Mouse (Mus musculus) cerebellum, adult 2 months (tissue): ENCODE measurements at regions not wholly inside any gene's neighbourhood (a gene's known extent, or its start where the extent isn't known, plus 50 kb on each side); places are given as distances from the start of the nearest gene placed in this dataset.

Experiments used
- DNase-seq, 2 experiments: peaks; one replicate each; pipeline ENCODE4 v3.0.0; 2021
- H3K27ac ChIP-seq: fragments of 200-500 bp; 2 replicates; pipeline ENCODE4 v1.5.1; 2012; ENCODE audit warnings: low read length, control low read depth, inconsistent platforms; ENCODE audit not compliant: insufficient read depth
- H3K27me3 ChIP-seq: fragments of 200-500 bp; 2 replicates; pipeline ENCODE4 v1.6.1; 2012; ENCODE audit warnings: inconsistent platforms, mild to moderate bottlenecking, low read length, moderate library complexity; ENCODE audit not compliant: control insufficient read depth, insufficient read depth
- H3K4me1 ChIP-seq: fragments of 200-500 bp; 2 replicates; pipeline ENCODE4 v1.6.1; 2011; ENCODE audit warnings: low read length; ENCODE audit not compliant: control insufficient read depth, insufficient read depth
- H3K4me3 ChIP-seq: fragments of 200-500 bp; replicated peaks from 2 replicates; pipeline ENCODE3; 2011; ENCODE audit warnings: mild to moderate bottlenecking, low read depth, low read length, control low read depth; ENCODE audit not compliant: insufficient read depth
- CTCF ChIP-seq: fragments of 200-500 bp; IDR thresholded peaks from 2 replicates; pipeline ENCODE4 v1.5.1; 2011; ENCODE audit warnings: low read depth, mild to moderate bottlenecking, control low read depth, low read length, moderate library complexity, borderline replicate concordance; ENCODE audit not compliant: insufficient read depth
- POLR2A ChIP-seq: fragments of 200-500 bp; IDR thresholded peaks from 2 replicates; pipeline ENCODE4 v1.6.1; 2011; ENCODE audit warnings: low read length, control low read depth, borderline replicate concordance; ENCODE audit not compliant: insufficient read depth
- WGBS: fragments of 180-500 bp; shearing (Covaris S2); methylation state at CpG from one replicate; pipeline ENCODE4 v1.1.7; 2018; 5-methylcytosine and 5-hydroxymethylcytosine counted together

DNA sequence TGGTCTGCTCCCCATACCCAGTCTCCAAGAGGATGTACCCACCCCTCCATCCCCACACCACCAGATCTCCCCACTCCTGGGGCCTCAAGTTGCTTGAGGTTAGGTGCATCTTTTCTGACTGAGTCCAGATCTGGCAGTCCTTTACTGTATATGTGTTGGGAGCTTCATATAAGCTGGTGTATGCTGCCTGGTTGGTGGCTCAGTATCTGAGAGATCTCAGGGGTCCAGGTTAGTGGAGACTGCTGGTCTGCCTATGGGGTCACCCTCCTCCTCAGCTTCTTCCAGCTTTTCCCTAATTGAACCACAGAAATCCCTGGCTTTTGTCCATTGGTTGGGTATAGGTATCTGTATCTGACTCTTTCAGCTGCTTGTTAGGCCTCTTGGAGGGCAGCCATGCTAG lies 118.1 kb upstream of the Far2 start:
- Histone ChIP-seq H3K27ac (no peak overlapping the region), H3K4me3 (no peak overlapping the region), H3K27me3 (no peaks in the 10 kb centered on the region), H3K4me1 (no peaks in the 10 kb centered on the region)
- no peak for DNase-seq
- TF ChIP-seq POLR2A = no peak
- no peak for TF ChIP-seq CTCF

DNA sequence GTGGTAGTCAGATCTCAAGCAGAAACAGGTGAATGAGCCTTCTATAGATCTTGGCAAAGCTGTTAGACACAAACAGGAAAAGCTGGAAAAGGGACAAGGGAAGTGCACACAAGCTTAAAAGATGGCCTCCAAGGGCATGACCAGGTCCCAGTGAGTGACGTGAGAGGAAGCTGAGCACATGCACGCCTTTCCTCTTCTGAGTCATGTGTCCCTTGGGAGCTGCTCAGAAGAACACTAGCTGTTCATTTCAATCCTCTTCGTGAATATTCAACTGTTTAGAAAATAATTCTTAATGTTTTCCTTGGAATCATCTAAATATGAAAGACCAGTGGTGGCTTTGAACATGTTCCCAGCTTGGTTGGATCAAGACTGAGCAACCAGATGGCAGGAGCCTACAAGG lies 103.0 kb upstream of the Far2 start:
- no peak overlapping the region for H3K4me3 ChIP-seq
- 53% methylated on average over 3 of the region's 3 CpGs for WGBS
- TF ChIP-seq CTCF (no peak), POLR2A (no peak)

DNA sequence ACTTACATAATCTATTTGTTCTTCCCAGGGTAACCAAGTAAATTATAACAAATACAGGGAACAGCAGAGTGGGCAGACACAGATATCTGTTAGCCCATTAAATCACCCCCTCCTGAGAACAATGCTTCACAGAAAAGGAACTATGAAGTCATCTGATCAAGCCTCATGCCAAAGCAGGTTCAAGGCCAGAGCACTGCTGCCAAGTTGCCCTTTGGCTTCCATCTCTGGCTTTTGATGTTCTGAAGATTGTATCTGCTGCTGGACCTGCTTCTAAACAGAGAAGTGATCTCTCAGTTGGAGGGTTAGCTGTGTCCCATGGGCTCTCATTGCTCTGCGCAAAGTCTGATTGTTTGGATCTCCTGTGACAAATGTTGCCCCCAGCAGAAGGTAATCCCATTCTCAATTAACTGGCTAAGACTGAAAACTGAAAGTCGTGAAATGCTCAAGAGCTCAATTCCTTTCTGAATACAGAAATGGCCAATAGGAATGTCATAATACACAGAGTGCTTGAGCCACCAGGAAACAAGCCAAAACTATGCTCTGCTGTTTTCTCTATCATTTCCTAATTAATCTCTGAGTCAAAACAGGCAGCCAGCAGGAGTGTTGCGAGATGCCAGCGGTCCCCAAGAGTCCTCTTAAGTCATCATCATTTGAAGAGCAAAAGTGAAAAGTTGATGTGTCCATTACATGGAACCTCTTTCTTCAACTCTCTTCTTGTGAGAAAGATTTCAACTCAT lies 102.0 kb upstream of the Far2 start:
- Histone ChIP-seq H3K27me3 (no peaks in the 10 kb centered on the region), H3K4me3 (no peak overlapping the region), H3K27ac (no peak overlapping the region), H3K4me1 (no peaks in the 10 kb centered on the region; the same call in 1 of the 2 replicates)
- TF ChIP-seq POLR2A (no peak), CTCF (no peak)
- no peak for DNase-seq
- WGBS = 46% methylated on average over 4 of the region's 4 CpGs

More for the DNA sequence above, 103.0 kb upstream of the Far2 start:
- no peaks in the 10 kb centered on the region; the same call in 1 of the 2 replicates for H3K4me1 ChIP-seq
- no peak overlapping the region for H3K27ac ChIP-seq
- DNase-seq = no peak
- H3K27me3 ChIP-seq = no peaks in the 10 kb centered on the region

DNA sequence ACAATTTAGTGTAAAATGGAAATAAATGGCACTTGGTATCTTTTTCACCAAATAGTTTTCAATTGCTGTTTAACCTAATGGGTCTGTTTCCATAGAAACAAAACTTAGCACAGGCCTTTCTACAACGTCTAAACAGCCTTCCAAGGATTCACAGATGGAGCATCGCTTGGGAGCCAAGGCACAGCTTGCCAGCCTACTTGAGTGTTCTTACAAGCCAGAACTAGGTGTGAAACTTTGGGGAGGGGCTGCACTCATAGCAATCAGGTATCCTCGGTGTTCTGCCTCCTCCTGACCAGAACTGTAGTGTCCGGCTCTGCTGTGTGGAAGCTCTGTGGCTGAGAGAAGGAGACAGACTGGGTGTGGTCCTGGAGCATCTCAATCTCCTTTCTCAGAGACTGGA lies 99.1 kb upstream of the Far2 start:
- Histone ChIP-seq H3K4me3 (no peak overlapping the region), H3K27me3 (no peaks in the 10 kb centered on the region), H3K27ac (no peak overlapping the region), H3K4me1 (no peaks in the 10 kb centered on the region; the same call in 1 of the 2 replicates)
- no peak for DNase-seq
- whole genome bisulfite sequencing = 24% methylated on average over 4 of the region's 4 CpGs
- TF ChIP-seq CTCF (no peak), POLR2A (no peak)

DNA sequence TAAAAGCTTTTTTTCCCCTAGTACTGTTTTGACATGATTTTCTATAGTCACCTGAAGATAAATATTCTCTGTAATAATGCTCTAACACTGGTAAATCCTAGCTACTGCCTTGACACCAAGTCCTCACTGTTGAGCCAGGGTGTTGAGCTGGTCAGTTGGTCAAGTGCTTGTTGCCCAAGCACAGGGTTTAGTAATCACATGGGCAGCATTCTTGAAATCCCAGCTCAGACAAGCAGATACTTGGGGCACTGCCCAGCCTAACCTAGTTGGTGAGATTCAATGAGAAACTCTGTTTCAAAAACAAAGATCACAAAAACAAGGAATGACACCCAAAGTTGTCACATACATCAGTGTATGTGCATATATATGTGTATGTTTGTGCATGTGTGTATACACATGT lies 95.4 kb upstream of the Far2 start:
- H3K27ac ChIP-seq = no peak overlapping the region
- no peak overlapping the region for H3K4me3 ChIP-seq
- H3K27me3 ChIP-seq = no peaks in the 10 kb centered on the region
- no peaks in the 10 kb centered on the region; the same call in 1 of the 2 replicates for H3K4me1 ChIP-seq
- DNase-seq = no peak
- TF ChIP-seq CTCF = no peak
- no peak for TF ChIP-seq POLR2A

DNA sequence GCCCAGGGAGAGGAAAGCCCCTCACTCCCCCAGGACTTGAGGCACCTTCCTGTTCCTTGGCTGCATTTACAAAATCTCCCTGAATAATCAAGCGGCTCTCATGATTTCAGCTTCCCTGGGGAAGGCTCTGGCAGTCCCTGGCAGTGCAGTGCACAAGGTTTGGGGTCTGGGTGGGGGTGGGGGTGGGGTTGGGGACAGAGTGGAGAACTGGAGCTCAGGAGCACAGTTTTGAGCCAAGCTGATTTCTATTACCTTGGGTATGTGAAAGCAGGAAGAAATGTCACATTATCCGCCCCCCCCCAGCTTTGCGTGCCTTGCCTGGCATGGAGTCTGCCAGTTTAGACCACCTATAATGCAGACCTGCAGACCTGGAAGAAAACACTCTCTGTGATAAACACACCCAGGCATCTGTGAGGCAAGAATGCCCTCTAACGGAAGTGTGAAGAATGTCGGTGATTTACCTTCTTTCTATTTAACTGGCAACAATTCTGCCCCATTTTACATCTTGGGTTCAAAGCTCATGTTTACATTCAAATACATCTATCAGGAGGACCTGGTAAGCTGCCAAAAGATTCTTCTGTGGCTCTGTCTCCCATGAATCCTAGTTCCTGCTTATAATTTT lies 93.9 kb upstream of the Far2 start:
- TF ChIP-seq POLR2A (no peak), CTCF (peak; percentile 13; the same call in 1 of the 2 replicates)
- WGBS = 30% methylated on average over 5 of the region's 5 CpGs
- Histone ChIP-seq H3K4me1 (no peaks in the 10 kb centered on the region; the same call in 1 of the 2 replicates), H3K27ac (no peak overlapping the region), H3K27me3 (no peaks in the 10 kb centered on the region), H3K4me3 (no peak overlapping the region)
- peak in 1 of 2 experiments; percentile 11 for DNase-seq

DNA sequence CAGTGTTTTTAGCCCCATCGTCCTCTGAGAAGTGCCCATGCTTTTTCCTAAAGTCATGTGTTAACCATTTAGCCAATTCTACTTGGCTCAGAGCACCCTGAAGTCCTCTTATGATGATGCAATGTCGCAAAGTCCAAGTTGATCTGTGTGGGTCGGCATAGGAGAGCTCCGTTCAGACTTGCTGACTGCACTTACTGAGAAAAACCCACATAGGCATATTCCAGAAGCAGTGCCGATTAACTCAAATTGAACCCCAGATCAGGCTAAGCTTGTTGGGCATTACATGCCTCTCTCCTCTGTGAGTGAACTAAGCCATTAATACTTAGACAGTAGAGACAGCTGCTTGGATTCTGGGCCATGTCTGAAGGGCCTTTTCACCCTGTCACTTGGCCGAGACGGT lies 93.3 kb upstream of the Far2 start:
- TF ChIP-seq CTCF = no peak
- TF ChIP-seq POLR2A = no peak
- no peak for DNase-seq
- Histone ChIP-seq H3K4me1 (no peaks in the 10 kb centered on the region), H3K27ac (no peak overlapping the region), H3K27me3 (no peaks in the 10 kb centered on the region), H3K4me3 (no peak overlapping the region)
- WGBS = 79% methylated on average over 7 of the region's 7 CpGs

DNA sequence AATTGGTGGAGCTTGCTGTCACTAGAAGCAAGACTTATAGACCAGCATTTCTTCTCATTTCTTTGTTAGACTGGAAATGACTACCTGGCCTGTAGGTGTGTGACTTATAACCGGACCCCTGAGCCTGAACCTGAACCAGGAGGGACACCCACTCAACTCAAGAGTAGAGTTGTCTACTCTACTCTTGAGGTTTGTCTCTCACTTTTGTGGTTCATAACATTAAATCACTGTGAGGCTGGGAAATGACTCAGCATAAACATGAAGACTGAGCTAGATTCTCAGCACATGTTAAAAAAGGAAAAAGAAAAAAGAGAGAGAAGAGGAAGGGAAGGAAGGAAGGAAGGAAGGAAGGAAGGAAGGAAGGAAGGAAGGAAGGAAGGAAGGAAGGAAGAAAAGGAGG lies 92.8 kb upstream of the Far2 start:
- Histone ChIP-seq H3K27me3 (no peaks in the 10 kb centered on the region), H3K4me1 (no peaks in the 10 kb centered on the region), H3K27ac (no peak overlapping the region), H3K4me3 (no peak overlapping the region)
- TF ChIP-seq CTCF (no peak), POLR2A (no peak)
- no peak for DNase-seq
- WGBS = 94% methylated on average over 1 of the region's 1 CpGs
